Mouse (Mus musculus): ENCODE data around the gene Nt5dc3. TPM values are rescaled to one million over a fixed set of nuclear protein-coding genes. Genes with fewer than 3 reads are reported as not detected.

Gene Nt5dc3
- total RNA-seq, 1 experiment, result 5.6 TPM

DNA sequence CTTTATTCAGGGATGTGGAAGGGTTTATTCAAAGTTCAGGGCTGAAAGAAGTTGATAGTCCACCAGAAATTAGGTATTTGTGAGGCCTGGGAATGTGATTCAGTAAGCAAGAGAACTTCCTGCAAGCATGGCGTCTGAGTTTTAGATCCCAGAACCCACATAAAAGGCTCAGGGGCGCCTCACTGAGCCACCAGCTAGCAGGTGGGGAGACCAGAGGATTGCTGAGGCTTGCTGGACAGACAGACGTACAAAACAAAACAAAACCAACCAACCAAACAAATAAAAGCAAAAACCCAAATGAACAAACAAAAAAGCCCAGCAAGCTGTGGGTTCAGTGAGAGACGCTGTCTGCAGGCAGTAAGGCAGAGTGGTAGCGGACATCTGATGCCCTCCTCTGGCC, 3.9 kb downstream of the Nt5dc3 start:
- Histone ChIP-seq H3K27ac (ENCODE audit: insufficient read depth, low read depth, low read length, poor library complexity, severe bottlenecking) (no peak overlapping the region), H3K9ac (ENCODE audit: insufficient read depth, low read depth, low read length, poor library complexity, severe bottlenecking) (no peak overlapping the region), H3K4me3 (ENCODE audit: insufficient read depth in 1 of 2, low read depth in 1 of 2, low read length in 2 of 2, poor library complexity in 1 of 2, severe bottlenecking in 1 of 2) (no peak overlapping the region), H3K9me3 (ENCODE audit: control insufficient read depth, insufficient read depth, low read depth, low read length) (no peaks in the 10 kb centered on the region), H3K4me1 (ENCODE audit: control insufficient read depth in 2 of 2, insufficient read depth in 2 of 2, low read length in 2 of 2, poor library complexity in 1 of 2) (peaks cover 5 to 35% of the 10 kb centered on the region in 2 experiments), H3K36me3 (ENCODE audit: control insufficient read depth, insufficient read depth, low read length, poor library complexity, severe bottlenecking) (no peaks in the 10 kb centered on the region)
- DNase-seq (ENCODE audit: low read depth, low spot score), result no peak
- TF ChIP-seq MAFK (IDR thresholded peaks at IDR 0.05; ENCODE audit: insufficient read depth, low read depth, low read length) (no peak), CHD2 (IDR thresholded peaks at IDR 0.05; ENCODE audit: low read depth, low read length) (no peak), HCFC1 (IDR thresholded peaks at IDR 0.05; ENCODE audit: borderline replicate concordance, insufficient read depth, low read length) (no peak), ZC3H11A (IDR thresholded peaks at IDR 0.05; ENCODE audit: borderline replicate concordance, low read depth, low read length) (no peak)
- in situ Hi-C loops (cut with MboI; ENCODE audit: low sequenced_read_pairs in 2 of 2, unreplicated experiment in 2 of 2), result no loop called here

GRCm38 (mm10) chr10:86783561-86783960, 4.8 kb downstream of the Nt5dc3 start:
- Histone ChIP-seq H3K9me3 (ENCODE audit: control insufficient read depth, insufficient read depth, low read depth, low read length) (no peaks in the 10 kb centered on the region), H3K27ac (ENCODE audit: insufficient read depth, low read depth, low read length, poor library complexity, severe bottlenecking) (no peak overlapping the region), H3K4me3 (ENCODE audit: insufficient read depth in 1 of 2, low read depth in 1 of 2, low read length in 2 of 2, poor library complexity in 1 of 2, severe bottlenecking in 1 of 2) (no peak overlapping the region), H3K36me3 (ENCODE audit: control insufficient read depth, insufficient read depth, low read length, poor library complexity, severe bottlenecking) (no peaks in the 10 kb centered on the region), H3K4me1 (ENCODE audit: control insufficient read depth in 2 of 2, insufficient read depth in 2 of 2, low read length in 2 of 2, poor library complexity in 1 of 2) (peaks cover 5 to 40% of the 10 kb centered on the region in 2 experiments), H3K9ac (ENCODE audit: insufficient read depth, low read depth, low read length, poor library complexity, severe bottlenecking) (no peak overlapping the region)
- in situ Hi-C loops (cut with MboI; ENCODE audit: low sequenced_read_pairs in 2 of 2, unreplicated experiment in 2 of 2), result no loop called here
- no peak for DNase-seq (ENCODE audit: low read depth, low spot score)
- TF ChIP-seq CHD2 (IDR thresholded peaks at IDR 0.05; ENCODE audit: low read depth, low read length) (no peak), HCFC1 (IDR thresholded peaks at IDR 0.05; ENCODE audit: borderline replicate concordance, insufficient read depth, low read length) (no peak), MAFK (IDR thresholded peaks at IDR 0.05; ENCODE audit: insufficient read depth, low read depth, low read length) (no peak)

DNA sequence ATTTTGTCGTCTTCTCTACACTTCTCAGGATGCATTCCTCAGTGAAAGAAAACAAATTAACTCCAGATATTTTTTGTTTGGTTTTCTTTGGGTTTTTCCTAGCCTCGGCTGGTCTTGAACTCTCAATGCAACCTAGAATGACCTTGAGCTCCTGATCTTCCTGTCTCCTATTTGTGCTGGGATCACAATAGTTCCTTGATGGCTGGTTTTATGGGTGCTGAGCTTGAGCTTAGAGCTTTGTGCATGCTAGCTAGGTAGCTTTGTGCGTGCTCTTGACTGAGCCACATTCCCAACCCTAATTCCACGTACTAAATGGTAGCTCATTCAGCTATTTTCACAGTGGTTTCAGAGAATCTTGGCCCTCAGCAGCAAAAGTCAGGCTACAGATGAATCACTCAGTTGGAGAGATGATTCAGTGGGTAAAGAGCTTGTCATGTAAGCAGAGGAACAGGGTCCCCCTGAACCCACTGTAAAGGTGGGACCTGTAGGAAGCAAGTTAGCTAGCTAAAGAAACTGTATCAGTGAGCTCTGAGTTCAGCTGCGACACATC, 5.4 kb downstream of the Nt5dc3 start:
- in situ Hi-C loops (cut with MboI; ENCODE audit: low sequenced_read_pairs in 2 of 2, unreplicated experiment in 2 of 2), result no loop called here
- no peak for DNase-seq (ENCODE audit: low read depth, low spot score)
- H3K4me1 ChIP-seq (ENCODE audit: control insufficient read depth in 2 of 2, insufficient read depth in 2 of 2, low read length in 2 of 2, poor library complexity in 1 of 2), result peaks cover 5 to 41% of the 10 kb centered on the region in 2 experiments
- H3K9me3 ChIP-seq (ENCODE audit: control insufficient read depth, insufficient read depth, low read depth, low read length), result no peaks in the 10 kb centered on the region
- H3K4me3 ChIP-seq (ENCODE audit: insufficient read depth in 1 of 2, low read depth in 1 of 2, low read length in 2 of 2, poor library complexity in 1 of 2, severe bottlenecking in 1 of 2), result no peak overlapping the region
- no peak overlapping the region for H3K27ac ChIP-seq (ENCODE audit: insufficient read depth, low read depth, low read length, poor library complexity, severe bottlenecking)
- no peaks in the 10 kb centered on the region for H3K36me3 ChIP-seq (ENCODE audit: control insufficient read depth, insufficient read depth, low read length, poor library complexity, severe bottlenecking)
- no peak for TF ChIP-seq MAFK (IDR thresholded peaks at IDR 0.05; ENCODE audit: insufficient read depth, low read depth, low read length)
- TF ChIP-seq ZC3H11A (IDR thresholded peaks at IDR 0.05; ENCODE audit: borderline replicate concordance, low read depth, low read length), result no peak
- no peak for TF ChIP-seq CHD2 (IDR thresholded peaks at IDR 0.05; ENCODE audit: low read depth, low read length)
- TF ChIP-seq HCFC1 (IDR thresholded peaks at IDR 0.05; ENCODE audit: borderline replicate concordance, insufficient read depth, low read length), result no peak
- no peak for TF ChIP-seq ZNF384 (IDR thresholded peaks at IDR 0.05; ENCODE audit: low read depth, low read length)
- no peak overlapping the region for H3K9ac ChIP-seq (ENCODE audit: insufficient read depth, low read depth, low read length, poor library complexity, severe bottlenecking)

- TF ChIP-seq CHD2 (IDR thresholded peaks at IDR 0.05; ENCODE audit: low read depth, low read length), result no peak
- no peak for TF ChIP-seq ZC3H11A (IDR thresholded peaks at IDR 0.05; ENCODE audit: borderline replicate concordance, low read depth, low read length)
- Histone ChIP-seq H3K9ac (ENCODE audit: insufficient read depth, low read depth, low read length, poor library complexity, severe bottlenecking) (no peak overlapping the region), H3K4me1 (ENCODE audit: control insufficient read depth in 2 of 2, insufficient read depth in 2 of 2, low read length in 2 of 2, poor library complexity in 1 of 2) (peaks cover 5 to 38% of the 10 kb centered on the region in 2 experiments), H3K27ac (ENCODE audit: insufficient read depth, low read depth, low read length, poor library complexity, severe bottlenecking) (no peak overlapping the region), H3K36me3 (ENCODE audit: control insufficient read depth, insufficient read depth, low read length, poor library complexity, severe bottlenecking) (no peaks in the 10 kb centered on the region), H3K9me3 (ENCODE audit: control insufficient read depth, insufficient read depth, low read depth, low read length) (no peaks in the 10 kb centered on the region), H3K4me3 (ENCODE audit: insufficient read depth in 1 of 2, low read depth in 1 of 2, low read length in 2 of 2, poor library complexity in 1 of 2, severe bottlenecking in 1 of 2) (no peak overlapping the region)
- no peak for DNase-seq (ENCODE audit: low read depth, low spot score)
- in situ Hi-C loops (cut with MboI; ENCODE audit: low sequenced_read_pairs in 2 of 2, unreplicated experiment in 2 of 2), result no loop called here
Measured at GRCm38 (mm10) chr10:86785396-86785795, 6.6 kb downstream of the Nt5dc3 start.

GRCm38 (mm10) chr10:86786083-86786482, 7.3 kb downstream of the Nt5dc3 start:
- TF ChIP-seq MAFK (IDR thresholded peaks at IDR 0.05; ENCODE audit: insufficient read depth, low read depth, low read length) (peak; percentile 61), ZC3H11A (IDR thresholded peaks at IDR 0.05; ENCODE audit: borderline replicate concordance, low read depth, low read length) (no peak)
- Histone ChIP-seq H3K9me3 (ENCODE audit: control insufficient read depth, insufficient read depth, low read depth, low read length) (no peaks in the 10 kb centered on the region), H3K9ac (ENCODE audit: insufficient read depth, low read depth, low read length, poor library complexity, severe bottlenecking) (no peak overlapping the region), H3K4me1 (ENCODE audit: control insufficient read depth in 2 of 2, insufficient read depth in 2 of 2, low read length in 2 of 2, poor library complexity in 1 of 2) (peaks cover 5 to 38% of the 10 kb centered on the region in 2 experiments), H3K36me3 (ENCODE audit: control insufficient read depth, insufficient read depth, low read length, poor library complexity, severe bottlenecking) (no peaks in the 10 kb centered on the region), H3K4me3 (ENCODE audit: insufficient read depth in 1 of 2, low read depth in 1 of 2, low read length in 2 of 2, poor library complexity in 1 of 2, severe bottlenecking in 1 of 2) (no peak overlapping the region), H3K27ac (ENCODE audit: insufficient read depth, low read depth, low read length, poor library complexity, severe bottlenecking) (no peak overlapping the region)
- in situ Hi-C loops (cut with MboI; ENCODE audit: low sequenced_read_pairs in 2 of 2, unreplicated experiment in 2 of 2), result no loop called here
- DNase-seq (ENCODE audit: low read depth, low spot score), result no peak
